Mouse (Mus musculus): ENCODE results near the gene Sfxn5. TPM values are rescaled to one million over a fixed set of nuclear protein-coding genes. Genes with fewer than 3 reads are reported as not detected.
A peak's percentile ranks its signal among the peaks of the same experiment; 100 is the strongest.

Gene Sfxn5
- polyA plus RNA-seq, 1 experiment from 2014 or later: 8.3 TPM

DNA sequence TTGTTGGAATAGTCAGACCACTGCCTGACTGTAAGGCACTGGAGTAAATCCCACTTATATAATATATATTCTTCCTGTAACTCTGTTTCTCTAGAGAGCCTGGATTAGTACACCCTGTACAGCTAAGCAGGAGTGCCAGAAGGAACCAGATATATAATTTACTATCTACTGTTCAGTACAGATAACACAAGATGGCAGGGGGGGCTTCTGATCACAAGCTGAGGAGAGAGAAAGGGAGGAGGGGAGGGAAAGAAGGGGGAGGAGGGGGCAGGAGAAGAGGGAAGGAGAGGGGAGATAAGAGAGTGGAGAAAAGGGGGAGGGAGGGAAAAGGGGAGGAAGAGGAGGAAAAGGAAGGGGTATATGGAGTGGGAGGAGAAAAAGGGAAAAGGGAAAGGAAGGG, 27.4 kb downstream of the Sfxn5 start:
- Histone ChIP-seq H3K9me3 (peaks cover 3% of the 10 kb centered on the region; the same call in 1 of the 2 replicates), H3K27me3 (no peaks in the 10 kb centered on the region), H3K4me2 (no peak overlapping the region), H3K27ac (no peak overlapping the region), H3K4me3 (replicated peaks) (no peak overlapping the region), H3K36me3 (no peaks in the 10 kb centered on the region), H3K4me1 (replicated peaks) (peaks cover 11% of the 10 kb centered on the region), H3K9ac (replicated peaks) (no peak overlapping the region)
- no peak for ATAC-seq (ENCODE audit: insufficient number of reproducible peaks, insufficient read depth, low FRiP score, low TSS enrichment, low read depth)

DNA sequence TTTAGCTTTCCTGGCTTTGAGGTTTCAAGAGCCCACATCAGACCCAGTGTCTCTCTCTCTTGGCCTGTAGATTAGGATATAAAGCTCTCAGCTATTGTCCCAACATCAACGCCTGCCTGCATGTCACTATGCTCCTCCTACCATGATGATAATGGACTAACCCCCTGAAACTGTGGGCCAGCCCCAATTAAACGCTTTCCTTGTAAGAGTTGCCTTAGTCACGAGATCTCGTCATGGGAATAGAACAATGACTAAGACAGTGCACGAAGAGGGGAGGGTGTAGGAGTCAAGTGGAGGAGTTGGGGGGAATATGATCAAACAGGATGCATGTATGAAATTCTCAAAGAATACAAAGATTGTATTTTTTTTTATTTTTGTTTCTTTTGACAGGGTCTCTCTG, 28.3 kb downstream of the Sfxn5 start:
- Histone ChIP-seq H3K27me3 (no peaks in the 10 kb centered on the region), H3K4me1 (replicated peaks) (peaks cover 11% of the 10 kb centered on the region), H3K36me3 (no peaks in the 10 kb centered on the region), H3K9me3 (peaks cover 3% of the 10 kb centered on the region; the same call in 1 of the 2 replicates), H3K4me2 (no peak overlapping the region), H3K9ac (replicated peaks) (no peak overlapping the region), H3K4me3 (replicated peaks) (no peak overlapping the region), H3K27ac (no peak overlapping the region)
- 85% methylated on average over 5 of the region's 5 CpGs for WGBS
- ATAC-seq (ENCODE audit: insufficient number of reproducible peaks, insufficient read depth, low FRiP score, low TSS enrichment, low read depth): no peak

DNA sequence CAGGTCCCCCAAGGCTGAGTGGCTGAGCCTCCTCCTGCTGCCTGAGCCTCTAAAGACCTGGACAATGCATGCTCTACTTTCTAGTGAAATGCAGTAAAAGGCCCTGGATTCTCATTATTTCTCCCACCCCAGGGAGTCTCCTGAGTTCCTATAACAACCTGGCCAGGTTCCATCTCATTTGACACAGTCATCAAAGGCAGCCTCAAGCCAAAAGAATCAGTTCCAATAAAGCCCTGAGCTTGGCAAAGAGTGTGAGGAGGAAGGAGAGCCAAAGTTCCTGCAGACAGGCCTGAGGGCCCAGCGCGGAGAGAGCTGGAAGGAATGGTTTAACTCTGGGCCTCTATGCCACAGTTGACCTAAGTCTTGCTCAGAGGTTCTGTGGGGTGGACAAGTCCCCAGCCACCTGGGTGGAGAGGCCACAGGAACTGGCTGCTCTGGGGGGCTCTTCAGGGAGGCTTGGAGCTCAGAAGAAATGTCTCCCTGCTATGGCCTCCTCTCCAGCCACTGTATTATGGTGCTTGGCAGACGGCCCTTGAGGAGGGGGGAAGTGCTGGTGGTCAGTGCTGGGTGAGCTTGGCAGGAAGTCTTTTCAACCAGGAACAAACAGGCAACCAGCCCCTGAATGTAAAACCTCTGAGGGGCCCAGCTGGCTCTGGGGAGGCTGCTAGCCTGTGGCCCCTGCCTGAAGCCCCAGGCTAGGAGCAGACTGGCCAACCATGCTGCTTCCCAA, 30.7 kb downstream of the Sfxn5 start:
- Histone ChIP-seq H3K4me1 (replicated peaks) (peaks cover 11% of the 10 kb centered on the region), H3K27me3 (no peaks in the 10 kb centered on the region), H3K36me3 (no peaks in the 10 kb centered on the region), H3K4me2 (no peak overlapping the region), H3K4me3 (replicated peaks) (no peak overlapping the region), H3K9me3 (peaks cover 3% of the 10 kb centered on the region; the same call in 1 of the 2 replicates), H3K27ac (peak overlapping the region; percentile 82), H3K9ac (replicated peaks) (no peak overlapping the region)
- ATAC-seq (ENCODE audit: insufficient number of reproducible peaks, insufficient read depth, low FRiP score, low TSS enrichment, low read depth): no peak
- WGBS: 58% methylated on average over 3 of the region's 3 CpGs

DNA sequence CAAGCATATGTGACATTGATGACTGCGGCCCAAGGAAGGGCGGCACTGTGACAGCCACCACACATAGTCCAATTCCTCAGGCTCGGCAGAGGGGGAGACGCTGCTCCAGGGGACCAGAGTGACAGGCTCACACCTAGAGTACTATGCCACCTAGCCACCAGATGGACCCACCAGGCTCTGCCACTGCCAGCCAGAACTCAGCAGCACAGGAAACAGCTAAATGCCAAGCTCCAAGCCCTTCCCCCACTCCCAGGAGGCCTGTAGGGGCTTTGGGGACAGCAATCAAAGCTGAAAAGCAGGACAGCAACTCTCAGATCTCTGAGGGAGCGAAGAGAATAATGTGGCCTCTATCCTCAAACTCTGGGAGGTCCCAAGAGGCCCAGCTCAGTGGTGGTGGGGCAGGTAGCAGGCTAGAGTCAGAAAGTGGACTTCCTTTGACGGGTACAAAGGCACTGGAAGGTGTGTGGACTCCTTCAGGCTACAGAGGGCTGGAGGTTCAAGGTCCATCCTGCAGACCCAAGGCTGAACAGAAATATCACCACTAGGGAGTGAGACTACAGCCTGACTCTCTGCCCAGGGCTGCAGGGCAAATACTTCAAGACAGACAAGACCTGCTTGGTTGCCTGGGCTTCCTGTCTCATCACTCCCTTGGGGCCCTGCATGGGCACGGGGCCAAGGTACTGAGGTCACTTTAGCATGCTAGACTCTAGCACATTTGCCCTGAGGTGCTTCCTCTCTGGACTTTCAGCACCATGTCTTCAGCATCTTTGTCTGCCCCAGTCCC, 37.6 kb downstream of the Sfxn5 start:
- Histone ChIP-seq H3K4me3 (replicated peaks) (no peak overlapping the region), H3K27me3 (no peaks in the 10 kb centered on the region), H3K36me3 (no peaks in the 10 kb centered on the region), H3K9ac (replicated peaks) (no peak overlapping the region), H3K4me2 (no peak overlapping the region), H3K27ac (no peak overlapping the region; the same call in 1 of the 2 replicates), H3K9me3 (0 out of 2 replicates have a peak, but pooled peaks cover 7% of the 10 kb centered on the region), H3K4me1 (replicated peaks) (peaks cover 21% of the 10 kb centered on the region)
- no peak for ATAC-seq (ENCODE audit: insufficient number of reproducible peaks, insufficient read depth, low FRiP score, low TSS enrichment, low read depth)
- 67% methylated on average over 7 of the region's 7 CpGs for WGBS

DNA sequence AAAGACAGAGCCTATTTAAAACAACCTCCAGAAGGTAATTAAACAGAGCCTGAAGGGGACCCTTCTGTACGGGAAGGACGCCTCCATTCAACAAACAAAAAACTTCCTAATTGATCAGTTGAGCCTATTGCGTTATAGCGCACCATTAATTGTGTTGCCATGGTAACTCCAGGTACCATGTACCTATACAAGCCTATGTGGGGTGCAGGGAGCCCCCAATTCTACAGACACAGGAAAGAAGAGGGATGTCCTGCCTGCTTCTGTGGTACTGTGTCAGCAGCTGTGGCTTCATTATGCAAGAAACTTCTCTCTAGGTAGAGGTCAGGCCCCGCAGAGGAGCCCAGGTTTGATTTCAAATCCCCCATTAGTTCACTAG, 39.2 kb downstream of the Sfxn5 start:
- Histone ChIP-seq H3K27ac (no peak overlapping the region), H3K4me3 (replicated peaks) (no peak overlapping the region), H3K4me1 (replicated peaks) (peaks cover 21% of the 10 kb centered on the region), H3K4me2 (no peak overlapping the region), H3K27me3 (no peaks in the 10 kb centered on the region), H3K36me3 (no peaks in the 10 kb centered on the region), H3K9me3 (0 out of 2 replicates have a peak, but pooled peaks cover 7% of the 10 kb centered on the region), H3K9ac (replicated peaks) (no peak overlapping the region)
- ATAC-seq (ENCODE audit: insufficient number of reproducible peaks, insufficient read depth, low FRiP score, low TSS enrichment, low read depth): no peak
- WGBS: 48% methylated on average over 5 of the region's 5 CpGs

DNA sequence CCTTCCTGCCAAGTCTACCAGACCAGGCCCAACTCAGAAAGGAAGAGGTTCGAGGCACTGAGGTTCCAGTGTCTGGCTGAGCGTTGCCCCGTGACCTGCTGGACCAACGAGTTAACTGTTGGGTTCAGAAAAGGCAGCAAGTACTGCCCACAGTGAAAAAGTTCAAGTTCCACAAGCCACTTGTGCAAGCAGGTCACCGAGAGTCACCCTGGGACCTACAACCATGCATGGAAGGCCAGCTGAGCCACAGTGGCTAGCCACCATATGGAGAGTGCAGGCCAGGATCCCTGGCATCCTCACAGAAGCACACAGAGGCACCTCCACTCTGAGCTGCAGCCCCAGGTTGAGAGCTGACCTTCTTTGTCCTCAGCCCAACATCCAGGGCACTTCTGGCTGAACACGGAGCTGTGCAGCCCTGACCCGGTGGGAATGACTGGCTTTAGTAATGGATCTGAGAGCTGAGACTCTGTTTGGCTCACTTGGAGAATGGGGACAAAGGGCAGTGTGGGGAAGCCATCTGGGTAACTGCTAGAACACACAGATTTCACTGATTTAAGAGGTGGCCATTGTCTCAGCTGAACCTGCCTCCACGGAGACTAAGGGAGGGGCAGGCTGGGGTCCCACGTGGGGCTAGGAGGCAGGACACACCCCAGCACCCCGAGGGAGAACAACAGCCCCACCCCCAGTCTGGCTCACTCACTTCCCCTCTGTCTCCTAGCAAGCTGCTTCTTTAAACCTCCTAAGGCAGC, 39.8 kb downstream of the Sfxn5 start:
- Histone ChIP-seq H3K36me3 (no peaks in the 10 kb centered on the region), H3K27me3 (no peaks in the 10 kb centered on the region), H3K27ac (no peak overlapping the region), H3K9me3 (0 out of 2 replicates have a peak, but pooled peaks cover 7% of the 10 kb centered on the region), H3K4me2 (no peak overlapping the region), H3K9ac (replicated peaks) (no peak overlapping the region), H3K4me3 (replicated peaks) (no peak overlapping the region), H3K4me1 (replicated peaks) (peaks cover 21% of the 10 kb centered on the region)
- ATAC-seq (ENCODE audit: insufficient number of reproducible peaks, insufficient read depth, low FRiP score, low TSS enrichment, low read depth): no peak
- WGBS: 56% methylated on average over 10 of the region's 10 CpGs

DNA sequence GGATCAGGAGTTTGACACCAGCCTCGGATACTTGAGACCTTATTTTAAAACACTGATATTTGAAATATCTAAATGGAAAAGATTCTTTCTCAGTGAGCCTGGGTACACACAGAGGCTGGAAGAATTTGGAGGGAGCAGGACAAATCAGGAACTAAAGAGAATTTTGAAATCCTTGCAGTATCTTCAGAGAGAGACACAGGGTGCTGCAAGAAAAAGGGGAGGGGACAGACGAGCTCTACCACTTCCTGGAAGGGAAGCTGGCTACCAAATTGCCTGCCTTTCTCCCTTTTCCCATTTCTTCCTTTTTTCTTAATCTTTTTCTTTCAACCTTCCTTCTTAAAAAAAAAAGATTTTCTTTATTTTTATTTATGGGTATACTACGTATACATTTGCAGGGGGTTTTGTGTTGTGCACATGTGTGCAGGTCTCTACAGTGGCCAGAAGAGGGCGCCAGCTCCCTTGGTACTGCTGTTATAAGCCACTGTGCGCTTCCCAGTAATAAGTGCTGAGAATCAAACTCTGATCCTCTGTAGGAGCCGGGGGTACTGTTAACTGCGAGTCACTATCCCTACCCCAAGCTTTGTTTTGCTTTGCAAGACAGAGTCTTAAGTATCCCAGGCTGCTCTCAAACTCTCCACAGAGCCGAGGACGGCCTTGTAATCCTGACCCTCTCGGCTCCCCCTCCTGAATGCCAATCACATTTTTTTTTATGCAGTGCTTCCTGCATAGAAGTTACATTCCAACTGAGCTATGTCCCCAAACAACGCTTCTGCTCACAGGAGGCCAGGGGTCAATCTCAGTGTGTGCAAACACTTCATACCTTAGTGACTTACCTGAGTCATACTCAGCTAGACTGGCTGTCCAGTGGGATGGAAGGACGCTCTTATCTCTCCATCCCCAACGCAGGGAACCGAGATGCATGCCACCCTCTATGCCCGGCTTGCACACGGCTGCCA, 42.1 kb downstream of the Sfxn5 start:
- WGBS: 89% methylated on average over 16 of the region's 16 CpGs
- no peak overlapping the region for H3K27ac ChIP-seq
- no peak overlapping the region for H3K9ac ChIP-seq (replicated peaks)

DNA sequence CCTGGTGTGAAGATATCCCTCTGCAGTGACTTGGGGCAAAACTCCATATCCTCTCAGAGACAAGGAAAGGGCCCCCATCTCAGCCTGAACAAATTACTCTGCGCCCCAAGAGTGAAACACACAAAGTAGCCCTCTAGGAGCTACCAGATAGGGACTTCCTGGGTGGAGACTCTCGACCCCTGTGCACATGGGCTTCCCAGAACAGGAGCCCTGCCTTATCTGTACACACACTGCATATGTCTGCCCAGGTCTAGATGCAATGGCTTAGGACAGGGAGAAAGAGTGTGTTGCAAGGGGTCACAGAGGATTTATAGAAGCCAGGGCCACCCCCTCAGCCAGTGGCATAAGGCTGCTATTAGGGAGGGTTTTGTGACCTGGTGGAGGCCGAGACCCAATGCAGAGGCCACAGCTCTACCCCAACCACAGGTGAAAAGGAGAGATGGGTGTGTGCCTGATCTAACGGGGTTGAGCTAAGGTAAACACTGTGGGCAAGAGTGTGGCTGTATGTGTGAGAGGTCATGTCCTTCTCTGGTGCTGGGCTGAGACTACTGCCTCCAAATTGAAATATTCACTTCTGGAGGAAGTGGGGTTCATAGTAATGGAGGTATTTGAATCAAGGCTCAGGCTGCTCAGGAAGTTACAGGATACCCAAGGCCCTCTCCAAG, 44.9 kb downstream of the Sfxn5 start:
- WGBS: 80% methylated on average over 4 of the region's 4 CpGs
- no peak for ATAC-seq (ENCODE audit: insufficient number of reproducible peaks, insufficient read depth, low FRiP score, low TSS enrichment, low read depth)
- no peak overlapping the region for H3K4me3 ChIP-seq (replicated peaks)

More for the DNA sequence above, 42.1 kb downstream of the Sfxn5 start:
- Histone ChIP-seq H3K4me3 (replicated peaks) (no peak overlapping the region), H3K9me3 (0 out of 2 replicates have a peak, but pooled peaks cover 7% of the 10 kb centered on the region), H3K36me3 (no peaks in the 10 kb centered on the region), H3K4me2 (no peak overlapping the region), H3K27me3 (no peaks in the 10 kb centered on the region), H3K4me1 (replicated peaks) (peaks cover 18% of the 10 kb centered on the region)
- no peak for ATAC-seq (ENCODE audit: insufficient number of reproducible peaks, insufficient read depth, low FRiP score, low TSS enrichment, low read depth)

DNA sequence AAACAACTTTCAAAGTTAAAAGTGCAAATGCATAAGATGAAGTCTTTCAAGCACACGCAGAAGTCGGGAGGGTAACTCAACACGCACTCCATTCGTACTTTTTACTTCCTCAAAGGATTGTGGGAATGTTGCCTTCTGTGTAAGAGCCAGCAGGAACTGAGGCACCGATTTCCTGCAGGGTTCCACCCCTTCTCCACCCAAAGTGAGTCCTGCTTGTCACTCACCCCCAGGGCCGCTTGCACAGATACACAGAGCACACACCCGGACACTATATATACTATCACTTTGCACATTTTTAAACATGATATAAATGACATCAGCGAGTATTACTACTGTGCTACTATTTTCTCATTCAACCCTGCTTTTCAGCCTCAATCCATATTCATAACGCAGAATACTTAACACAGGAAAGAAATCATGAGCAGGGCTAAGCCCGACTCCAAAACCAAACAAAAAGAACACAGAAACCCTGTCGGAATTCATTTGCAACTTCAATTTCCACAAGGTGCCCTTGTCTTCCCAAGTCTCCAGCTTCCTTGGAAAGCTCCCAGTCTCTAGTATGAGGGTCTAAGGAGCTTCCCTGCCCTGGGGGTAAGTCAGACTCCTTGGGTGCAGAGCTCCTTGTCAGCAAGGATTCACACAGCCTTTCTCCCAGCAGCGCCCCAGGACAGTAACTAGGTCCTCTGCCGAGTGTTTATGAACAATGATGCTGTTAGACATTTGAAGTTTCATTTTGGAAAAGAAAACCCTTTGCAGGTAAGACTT, 46.8 kb downstream of the Sfxn5 start:
- H3K9ac ChIP-seq (replicated peaks): no peak overlapping the region
- WGBS: 85% methylated on average over 13 of the region's 13 CpGs
- 0 out of 2 replicates have a peak, but pooled peaks cover 7% of the 10 kb centered on the region for H3K9me3 ChIP-seq
- no peak overlapping the region for H3K27ac ChIP-seq
- no peak for ATAC-seq (ENCODE audit: insufficient number of reproducible peaks, insufficient read depth, low FRiP score, low TSS enrichment, low read depth)
- H3K4me1 ChIP-seq (replicated peaks): no peaks in the 10 kb centered on the region
- no peaks in the 10 kb centered on the region for H3K27me3 ChIP-seq
- no peaks in the 10 kb centered on the region for H3K36me3 ChIP-seq
- H3K4me2 ChIP-seq: no peak overlapping the region
- no peak overlapping the region for H3K4me3 ChIP-seq (replicated peaks)

More for the DNA sequence above, 44.9 kb downstream of the Sfxn5 start:
- Histone ChIP-seq H3K9ac (replicated peaks) (no peak overlapping the region), H3K27me3 (no peaks in the 10 kb centered on the region), H3K27ac (no peak overlapping the region), H3K4me1 (replicated peaks) (no peaks in the 10 kb centered on the region), H3K4me2 (no peak overlapping the region), H3K36me3 (no peaks in the 10 kb centered on the region), H3K9me3 (0 out of 2 replicates have a peak, but pooled peaks cover 7% of the 10 kb centered on the region)

Data from limb, embryonic 12.5 days (tissue).